32 mouse cellular contexts compared by ENCODE assay signal in genomic region chr3:133518801-133519200, GRCm38 (mm10). TPM values are rescaled to one million over a fixed set of nuclear protein-coding genes. Genes with fewer than 3 reads are reported as not detected.
DNase-seq lines count a peak whose midpoint lies in the region; ATAC-seq and TF ChIP-seq lines count a peak whose summit lies in the region.
"Had no signal": no experiment of that assay in that cellular context is flagged by ENCODE, and none has a peak within 500 bp of the region (broad histone marks: within the 10 kb centered on the region; RNA-seq: fewer than 3 reads in every experiment).

No protein-coding gene starts in this region.

- H3K27ac ChIP-seq in layer of hippocampus, adult 2 months, result no peak overlapping the region
- no peak overlapping the region for H3K27ac ChIP-seq in embryonic facial prominence, embryonic 10.5 days (replicated peaks)
- H3K27ac ChIP-seq: embryonic facial prominence, embryonic 12.5 days; forebrain, embryonic 15.5 days; heart, embryonic 10.5 days; heart, embryonic 15.5 days; hindbrain, embryonic 13.5 days; kidney, embryonic 15.5 days; limb, embryonic 10.5 days; limb, embryonic 15.5 days; liver, embryonic 13.5 days; stomach, postnatal 0 days had no signal

- DNase-seq in A20 (ENCODE audit: low read depth, low spot score), result peak; percentile 64
- peak; percentile 96 for DNase-seq in R1 (ENCODE audit: low read depth, low spot score)
- no peak for DNase-seq in MN1 (ENCODE audit: low spot score)
- DNase-seq in layer of hippocampus, adult 2 months (ENCODE audit: low spot score in 2 of 2), result no peak
- no peak for DNase-seq in testis, postnatal 10 days (ENCODE audit: low spot score)
- no peak for DNase-seq in embryonic facial prominence, embryonic 10.5 days (ENCODE audit: low spot score)
- DNase-seq: adrenal gland, postnatal 36 days; B cell, adult 2 months; cerebellum, adult 2 months; cerebellum, postnatal 25 days; layer of hippocampus, postnatal 36 days; liver, embryonic 13.5 days; lung, adult 18-20 months; lung, postnatal 4 days; midbrain, embryonic 14.5 days; retina, postnatal 1 day; right cerebral cortex, postnatal 14 days; thymus, postnatal 4 days had no signal

- no peaks in the 10 kb centered on the region for H3K9me3 ChIP-seq in E14TG2a.4 (ENCODE audit: low read length)
- no peaks in the 10 kb centered on the region for H3K9me3 ChIP-seq in embryonic facial prominence, embryonic 10.5 days
- H3K9me3 ChIP-seq: embryonic facial prominence, embryonic 12.5 days; forebrain, embryonic 15.5 days; heart, embryonic 10.5 days; heart, embryonic 15.5 days; hindbrain, embryonic 13.5 days; kidney, embryonic 15.5 days; limb, embryonic 10.5 days; limb, embryonic 15.5 days; liver, embryonic 13.5 days had no signal

- H3K27me3 ChIP-seq in E14TG2a.4 (ENCODE audit: insufficient read depth, low read length), result no peaks in the 10 kb centered on the region
- no peaks in the 10 kb centered on the region for H3K27me3 ChIP-seq in embryonic facial prominence, embryonic 10.5 days (replicated peaks; ENCODE audit: low read depth, poor library complexity, severe bottlenecking)
- H3K27me3 ChIP-seq: CH12.LX; embryonic facial prominence, embryonic 12.5 days; forebrain, embryonic 15.5 days; heart, embryonic 15.5 days; hindbrain, embryonic 13.5 days; kidney, embryonic 15.5 days; limb, embryonic 15.5 days; liver, embryonic 13.5 days had no signal

- peak; percentile 29 to 46; a peak in 1 of 4 replicates for ATAC-seq in hematopoietic stem cell, adult 5-6 weeks (replicated peaks in 1 of 2; ENCODE audit: insufficient read depth in 1 of 2, low FRiP score in 2 of 2, low TSS enrichment in 1 of 2, low read depth in 1 of 2, poor library complexity in 2 of 2, severe bottlenecking in 2 of 2)
- ATAC-seq: forebrain, embryonic 15.5 days; intestine, postnatal 0 days; lung, postnatal 0 days had no signal

- peaks cover 95% of the 10 kb centered on the region for H3K4me1 ChIP-seq in E14TG2a.4 (replicated peaks; ENCODE audit: low read depth, low read length)
- no peaks in the 10 kb centered on the region for H3K4me1 ChIP-seq in embryonic facial prominence, embryonic 10.5 days
- H3K4me1 ChIP-seq: embryonic facial prominence, embryonic 12.5 days; limb, embryonic 10.5 days had no signal

- peaks cover 44% of the 10 kb centered on the region for H3K36me3 ChIP-seq in E14TG2a.4 (ENCODE audit: insufficient read depth, low read length)
- peaks cover 41% of the 10 kb centered on the region for H3K36me3 ChIP-seq in embryonic facial prominence, embryonic 10.5 days (replicated peaks)
- H3K36me3 ChIP-seq: heart, embryonic 15.5 days had no signal

- peak overlapping the region; percentile 80 for H3K4me3 ChIP-seq in E14TG2a.4 (replicated peaks; ENCODE audit: low read length)
- H3K4me3 ChIP-seq in layer of hippocampus, adult 2 months, result no peak overlapping the region
- H3K4me3 ChIP-seq in embryonic facial prominence, embryonic 10.5 days, result no peak overlapping the region
- H3K4me3 ChIP-seq: embryonic facial prominence, embryonic 12.5 days; forebrain, embryonic 15.5 days; heart, embryonic 10.5 days; heart, embryonic 15.5 days; hindbrain, embryonic 13.5 days; kidney, embryonic 15.5 days; limb, embryonic 10.5 days; limb, embryonic 15.5 days; liver, embryonic 13.5 days had no signal

- WGBS in embryonic facial prominence, embryonic 10.5 days, result 89% methylated on average over 3 of the region's 3 CpGs

- no peak for TF ChIP-seq CTCF in E14TG2a.4 (conservative IDR thresholded peaks at IDR 0.05; ENCODE audit: low read length)
- no peak for TF ChIP-seq CTCF in layer of hippocampus, adult 2 months (conservative IDR thresholded peaks at IDR 0.05)

RNA-seq across cellular contexts. Expression of gene Tet2, which starts 26.1 kb away (rescaled TPM):
- 45.7 and 60.4 TPM in 2 replicates for total RNA-seq in hematopoietic stem cell, adult 5-6 weeks (2017)
- total RNA-seq in layer of hippocampus, adult 2 months (2021), result 10 to 100 TPM; 40.7 to 45.9 TPM
- polyA plus RNA-seq in embryonic facial prominence, embryonic 10.5 days (2016; fragmentation: Nextera tagmentation; extraction: Ambion mirVana), result 18.5 and 19.0 TPM in 2 replicates

Comparison
In these comparisons a context has a peak if more than half of its experiments do, and no peak if none do; other contexts are left out.
1. DNase-seq: peak in A20 (single experiment) and R1 (single experiment); none in MN1 (single experiment), layer of hippocampus, adult 2 months (0 of 2), testis, postnatal 10 days (single experiment) and embryonic facial prominence, embryonic 10.5 days (single experiment).